Mouse (Mus musculus) CH12.LX (cell line): Measurements from ENCODE around the gene Cmtm4.

Experiments used
- CHD2 ChIP-seq: IDR thresholded peaks from 2 replicates; pipeline ENCODE4 v1.6.1; 2011; ENCODE audit warnings: low read length, improper control_type of control experiment
- CTCF ChIP-seq, 2 experiments: IDR thresholded peaks in 1 of 2; conservative IDR thresholded peaks in 1 of 2; 2 replicates each; pipeline ENCODE4 v1.5.1; 2011 to 2012; ENCODE audit warnings: low read depth in 2 of 2, low read length in 2 of 2, improper control_type of control experiment in 1 of 2, inconsistent platforms in 1 of 2, mild to moderate bottlenecking in 1 of 2, moderate library complexity in 1 of 2
- HCFC1 ChIP-seq: IDR thresholded peaks from 2 replicates; pipeline ENCODE4 v1.6.1; 2012; ENCODE audit warnings: low read depth, mild to moderate bottlenecking, inconsistent platforms, low read length, improper control_type of control experiment
- KAT2A ChIP-seq: IDR thresholded peaks from 2 replicates; pipeline ENCODE4 v1.6.1; 2012; ENCODE audit warnings: low read length, improper control_type of control experiment, inconsistent platforms; ENCODE audit not compliant: insufficient replicate concordance
- NELFE ChIP-seq: IDR thresholded peaks from 2 replicates; pipeline ENCODE4 v1.6.1; 2011; ENCODE audit warnings: low read depth, low read length, improper control_type of control experiment
- PAX5 ChIP-seq: IDR thresholded peaks from 2 replicates; pipeline ENCODE4 v1.6.1; 2012; ENCODE audit warnings: low read length, inconsistent platforms, mixed read lengths
- POLR2A ChIP-seq: IDR thresholded peaks from 2 replicates; pipeline ENCODE4 v1.6.1; 2011; ENCODE audit warnings: low read depth, mild to moderate bottlenecking, improper control_type of control experiment, low read length
- POLR2AphosphoS2 ChIP-seq: IDR thresholded peaks from 2 replicates; pipeline ENCODE4 v1.6.1; 2011; ENCODE audit warnings: low read depth, low read length, improper control_type of control experiment
- UBTF ChIP-seq: IDR thresholded peaks from 2 replicates; pipeline ENCODE4 v1.6.1; 2012; ENCODE audit warnings: low read depth, mild to moderate bottlenecking, inconsistent platforms, low read length, improper control_type of control experiment, moderate library complexity

GRCm38 (mm10) chr8:104393767-104394166 lies 1.8 kb downstream of the Cmtm4 start:
- no peak for TF ChIP-seq PAX5
- no peak for TF ChIP-seq CTCF (conservative IDR thresholded peaks at IDR 0.05 in 1 of 2, IDR thresholded peaks at IDR 0.05 in 1 of 2; ENCODE audit: low read depth in 2 of 2, low read length in 2 of 2)
- TF ChIP-seq NELFE: no peak
- no peak for TF ChIP-seq UBTF
- no peak for TF ChIP-seq POLR2A
- TF ChIP-seq KAT2A: no peak
- no peak for TF ChIP-seq CHD2
- TF ChIP-seq HCFC1: no peak
- no peak for TF ChIP-seq POLR2AphosphoS2
